Comparison of ENCODE assay signal across 16 mouse cellular contexts in genomic region chr1:147217965-147218364, GRCm38 (mm10).
"Had no signal": no experiment of that assay in that cellular context is flagged by ENCODE, and none has a peak within 500 bp of the region (broad histone marks: within the 10 kb centered on the region; RNA-seq: fewer than 3 reads in every experiment).

No protein-coding gene starts in this region.

- DNase-seq: kidney, adult 8-10 months; kidney, postnatal 10 days; kidney, postnatal 36 days; layer of hippocampus, postnatal 36 days; liver, embryonic 13.5 days; lung, adult 2 months; lung, postnatal 14 days; lung, postnatal 4 days; retina, postnatal 1 day; thymus, postnatal 36 days had no signal

- H3K4me2 ChIP-seq: kidney, embryonic 15.5 days; liver, embryonic 13.5 days; midbrain, embryonic 11.5 days; neural tube, embryonic 13.5 days had no signal

- ATAC-seq: midbrain, embryonic 16.5 days had no signal

- H3K27ac ChIP-seq: kidney, embryonic 15.5 days; left cerebral cortex, adult 2 months; liver, embryonic 13.5 days; neural tube, embryonic 13.5 days had no signal

- H3K36me3 ChIP-seq: kidney, embryonic 15.5 days; liver, embryonic 13.5 days; neural tube, embryonic 13.5 days had no signal

- H3K9me3 ChIP-seq: kidney, embryonic 15.5 days; liver, embryonic 13.5 days; neural tube, embryonic 13.5 days had no signal

- H3K9ac ChIP-seq: kidney, embryonic 15.5 days; liver, embryonic 13.5 days; neural tube, embryonic 13.5 days had no signal

- H3K4me3 ChIP-seq: kidney, embryonic 15.5 days; left cerebral cortex, adult 2 months; liver, embryonic 13.5 days; myocyte; neural tube, embryonic 13.5 days had no signal

- H3K27me3 ChIP-seq: kidney, embryonic 15.5 days; liver, embryonic 13.5 days; neural tube, embryonic 13.5 days had no signal

- H3K4me1 ChIP-seq: kidney, embryonic 15.5 days; liver, embryonic 13.5 days; neural tube, embryonic 13.5 days had no signal
